Mouse (Mus musculus) mouse embryonic stem cell (cell line): ENCODE results near the gene Foxred2.

Experiments used
- in situ Hi-C, 2 experiments: fragments of 300-500 bp; cut with MboI; formaldehyde crosslinking; loops; 1 replicate in 1 of 2; 3 replicates in 1 of 2; pipeline ENCODE4 v1.14.3; 2019 to 2020; ENCODE audit warnings: low sequenced_read_pairs in 2 of 2, low pct_unique_long_range_greater_than_20kb in 1 of 2, mixed read lengths in 1 of 2; ENCODE audit not compliant: unreplicated experiment in 1 of 2

Gene Foxred2

GRCm38 (mm10) chr15:77923267-77924035 is 33.1 kb downstream of the Foxred2 start:
- in situ Hi-C loops = no loop called here

- in situ Hi-C loops = no loop called here
Observed at GRCm38 (mm10) chr15:77922710-77923109, 33.8 kb downstream of the Foxred2 start.

GRCm38 (mm10) chr15:77921636-77922035 is 34.9 kb downstream of the Foxred2 start:
- in situ Hi-C loops = no loop called here

- in situ Hi-C loops = no loop called here
Observed at GRCm38 (mm10) chr15:77920511-77921462, 35.7 kb downstream of the Foxred2 start.

- in situ Hi-C loops = loop anchor here (5.0 kb wide), 1 partner anchor 147 kb away; no protein-coding TSS in a partner anchor
Observed at GRCm38 (mm10) chr15:77919441-77919840, 37.1 kb downstream of the Foxred2 start.

- in situ Hi-C loops = loop anchor here (5.0 kb wide), 1 partner anchor 145 kb away; no protein-coding TSS in a partner anchor
Observed at GRCm38 (mm10) chr15:77916851-77917544, 39.5 kb downstream of the Foxred2 start.

- in situ Hi-C loops = loop anchor here (5.0 kb wide), 1 partner anchor 143 kb away; no protein-coding TSS in a partner anchor
Observed at GRCm38 (mm10) chr15:77915287-77915686, 41.2 kb downstream of the Foxred2 start.

GRCm38 (mm10) chr15:77914507-77914906 is 42.0 kb downstream of the Foxred2 start:
- in situ Hi-C loops = no loop called here

- in situ Hi-C loops = no loop called here
Observed at GRCm38 (mm10) chr15:77913054-77913453, 43.5 kb downstream of the Foxred2 start.

- in situ Hi-C loops = no loop called here
Observed at GRCm38 (mm10) chr15:77912585-77912984, 43.9 kb downstream of the Foxred2 start.

- in situ Hi-C loops = no loop called here
Observed at GRCm38 (mm10) chr15:77912048-77912447, 44.5 kb downstream of the Foxred2 start.

GRCm38 (mm10) chr15:77911065-77911464 is 45.5 kb downstream of the Foxred2 start:
- in situ Hi-C loops = no loop called here

GRCm38 (mm10) chr15:77907646-77908518 is 48.6 kb downstream of the Foxred2 start:
- in situ Hi-C loops = loop anchor here in 1 of 2 experiments (5.0 kb wide), 1 partner anchor 36 kb away; no protein-coding TSS in a partner anchor

- in situ Hi-C loops = loop anchor here in 1 of 2 experiments (5.0 kb wide), 1 partner anchor 34 kb away; no protein-coding TSS in a partner anchor
Observed at GRCm38 (mm10) chr15:77906545-77906944, 50.0 kb downstream of the Foxred2 start.

GRCm38 (mm10) chr15:77906081-77906480 is 50.4 kb downstream of the Foxred2 start:
- in situ Hi-C loops = loop anchor here in 1 of 2 experiments (5.0 kb wide), 1 partner anchor 34 kb away; no protein-coding TSS in a partner anchor

- in situ Hi-C loops = loop anchor here in 1 of 2 experiments (5.0 kb wide), 1 partner anchor 33 kb away; no protein-coding TSS in a partner anchor
Observed at GRCm38 (mm10) chr15:77905275-77905970, 51.1 kb downstream of the Foxred2 start.

- in situ Hi-C loops = no loop called here
Observed at GRCm38 (mm10) chr15:77904363-77904892, 52.1 kb downstream of the Foxred2 start.
